Mouse (Mus musculus): Measurements from ENCODE around the gene Kcne1.
A peak's percentile ranks its signal among the peaks of the same experiment; 100 is the strongest.

Kcne1 gene

GRCm38 (mm10) chr16:92357023-92357422 lies 2.2 kb downstream of the Kcne1 start:
- DNase-seq (ENCODE audit: low read depth, low spot score) = no peak

- DNase-seq (ENCODE audit: low read depth, low spot score) = no peak
Observed at GRCm38 (mm10) chr16:92355982-92356381, 3.3 kb downstream of the Kcne1 start.

GRCm38 (mm10) chr16:92355366-92355765 lies 3.9 kb downstream of the Kcne1 start:
- DNase-seq (ENCODE audit: low read depth, low spot score) = no peak

GRCm38 (mm10) chr16:92353897-92354296 lies 5.4 kb downstream of the Kcne1 start:
- DNase-seq (ENCODE audit: low read depth, low spot score) = peak; percentile 56

- no peak for DNase-seq (ENCODE audit: low read depth, low spot score)
Observed at GRCm38 (mm10) chr16:92353295-92353694, 6.0 kb downstream of the Kcne1 start.

GRCm38 (mm10) chr16:92348941-92349340 lies 10.3 kb downstream of the Kcne1 start:
- DNase-seq (ENCODE audit: low read depth, low spot score) = no peak

- DNase-seq (ENCODE audit: low read depth, low spot score) = no peak
Observed at GRCm38 (mm10) chr16:92346297-92346916, 12.9 kb downstream of the Kcne1 start.

GRCm38 (mm10) chr16:92345177-92345576 lies 14.1 kb downstream of the Kcne1 start:
- DNase-seq (ENCODE audit: low read depth, low spot score) = no peak

GRCm38 (mm10) chr16:92340612-92341511 lies 18.4 kb downstream of the Kcne1 start:
- DNase-seq (ENCODE audit: low read depth, low spot score) = peak; percentile 76

- DNase-seq (ENCODE audit: low read depth, low spot score) = peak; percentile 91
Observed at GRCm38 (mm10) chr16:92336280-92336679, 23.0 kb downstream of the Kcne1 start.

GRCm38 (mm10) chr16:92334600-92334999 lies 24.7 kb downstream of the Kcne1 start:
- no peak for DNase-seq (ENCODE audit: low read depth, low spot score)

- DNase-seq (ENCODE audit: low read depth, low spot score) = no peak
Observed at GRCm38 (mm10) chr16:92330966-92331365, 28.3 kb downstream of the Kcne1 start.

GRCm38 (mm10) chr16:92327911-92328310 lies 31.4 kb downstream of the Kcne1 start:
- no peak for DNase-seq (ENCODE audit: low read depth, low spot score)

- no peak for DNase-seq (ENCODE audit: low read depth, low spot score)
Observed at GRCm38 (mm10) chr16:92325062-92325406, 34.2 kb downstream of the Kcne1 start.

- no peak for DNase-seq (ENCODE audit: low read depth, low spot score)
Observed at GRCm38 (mm10) chr16:92324309-92325061, 34.8 kb downstream of the Kcne1 start.

- no peak for DNase-seq (ENCODE audit: low read depth, low spot score)
Observed at GRCm38 (mm10) chr16:92321341-92321740, 37.9 kb downstream of the Kcne1 start, which contains the start of gene Fam243. Gene Fam243, minus strand, starts transcription at chr16:92321441.

- no peak for DNase-seq (ENCODE audit: low read depth, low spot score)
Observed at GRCm38 (mm10) chr16:92320361-92320760, 38.9 kb downstream of the Kcne1 start.

- peak; percentile 34 for DNase-seq (ENCODE audit: low read depth, low spot score)
Observed at GRCm38 (mm10) chr16:92319353-92320109, 39.7 kb downstream of the Kcne1 start.

GRCm38 (mm10) chr16:92316049-92316738 lies 43.1 kb downstream of the Kcne1 start:
- DNase-seq (ENCODE audit: low read depth, low spot score) = no peak

GRCm38 (mm10) chr16:92313953-92314741 lies 45.1 kb downstream of the Kcne1 start:
- peak; percentile 64 for DNase-seq (ENCODE audit: low read depth, low spot score)
